Mouse (Mus musculus): ENCODE results near the gene Col4a6. TPM values are rescaled to one million over a fixed set of nuclear protein-coding genes. Genes with fewer than 3 reads are reported as not detected.

Col4a6 gene
- polyA plus RNA-seq, 1 experiment from 2014 or later = 0.08 TPM

DNA sequence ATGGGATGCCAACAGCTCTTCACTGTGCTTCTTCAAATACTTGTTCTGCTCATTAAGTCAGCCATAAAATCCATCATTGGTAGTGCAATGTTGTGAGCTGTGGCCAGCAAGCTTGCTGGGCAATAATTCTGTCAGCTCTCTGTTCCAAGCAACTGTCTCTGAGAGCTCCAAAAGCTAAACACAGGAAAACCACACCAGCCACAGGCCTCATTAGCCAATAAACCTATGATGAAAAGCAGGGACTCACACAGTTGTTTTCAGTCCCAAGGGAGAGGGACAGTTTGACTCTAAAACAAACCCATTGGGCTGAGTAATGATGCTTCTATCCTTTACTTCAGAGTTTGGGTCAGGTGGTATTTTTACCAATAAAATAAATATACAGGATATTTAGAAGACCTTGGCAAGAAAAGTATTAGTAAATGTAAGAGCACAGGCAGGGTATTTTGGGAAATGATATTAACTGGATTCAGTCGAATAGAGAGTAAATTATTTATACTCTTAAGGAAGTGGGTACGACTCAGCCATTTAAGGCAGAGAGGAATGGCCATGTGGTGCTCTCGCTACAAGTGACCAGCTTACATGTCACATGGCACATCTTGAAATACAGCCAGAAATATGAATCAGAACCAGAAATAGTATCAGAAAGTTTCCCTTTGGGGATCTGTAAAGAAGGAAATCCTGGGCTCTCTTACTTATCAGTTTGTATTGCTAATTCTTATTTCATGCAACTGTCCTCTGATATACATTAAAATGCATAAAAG is 181.0 kb downstream of the Col4a6 start:
- H3K36me3 ChIP-seq (replicated peaks; ENCODE audit: insufficient read depth, low read length) = no peaks in the 10 kb centered on the region
- WGBS (ENCODE audit: insufficient replicate concordance) = 55% methylated on average over 3 of the region's 3 CpGs
- H3K4me2 ChIP-seq (ENCODE audit: low read depth, low read length) = no peak overlapping the region
- no peak overlapping the region for H3K4me3 ChIP-seq (ENCODE audit: low read depth, low read length)
- no peak overlapping the region for H3K27ac ChIP-seq (ENCODE audit: low read depth)
- no peak overlapping the region for H3K9ac ChIP-seq (replicated peaks)
- H3K27me3 ChIP-seq (ENCODE audit: insufficient read depth, low read length) = peaks cover 4% of the 10 kb centered on the region; the same call in 1 of the 2 replicates
- H3K9me3 ChIP-seq (ENCODE audit: low read length) = no peaks in the 10 kb centered on the region
- TF ChIP-seq CTCF (IDR thresholded peaks at IDR 0.05; ENCODE audit: low read depth) = no peak
- no peak for TF ChIP-seq EP300 (IDR thresholded peaks at IDR 0.05; ENCODE audit: low read depth)
- no peak for ATAC-seq
- no peaks in the 10 kb centered on the region for H3K4me1 ChIP-seq (ENCODE audit: insufficient read depth)
- DNase-seq = no peak

DNA sequence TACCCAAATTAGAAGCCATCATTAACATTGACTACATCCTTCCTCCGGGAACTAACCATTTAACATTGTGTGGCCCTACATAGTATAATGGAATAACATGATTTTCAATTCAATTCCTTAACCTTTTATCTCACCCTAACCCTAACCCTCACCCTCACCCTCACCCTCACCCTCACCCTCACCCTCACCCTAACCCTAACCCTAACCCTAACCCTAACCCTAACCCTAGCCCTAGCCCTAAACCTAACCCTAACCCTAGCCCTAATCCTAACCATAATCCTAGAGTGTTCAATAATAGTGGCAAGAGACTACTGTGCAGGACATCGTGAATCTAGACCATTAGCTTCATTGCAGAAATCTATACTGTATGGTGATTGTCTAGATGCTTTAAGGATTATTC is 197.5 kb downstream of the Col4a6 start:
- DNase-seq (no peak), ATAC-seq (no peak)
- H3K4me1 ChIP-seq (ENCODE audit: insufficient read depth) = no peaks in the 10 kb centered on the region
- no peak overlapping the region for H3K4me2 ChIP-seq (ENCODE audit: low read depth, low read length)
- H3K9me3 ChIP-seq (ENCODE audit: low read length) = no peaks in the 10 kb centered on the region
- no peaks in the 10 kb centered on the region for H3K27me3 ChIP-seq (ENCODE audit: insufficient read depth, low read length)
- WGBS (ENCODE audit: insufficient replicate concordance) = 78% methylated on average over 2 of the region's 2 CpGs
- no peaks in the 10 kb centered on the region for H3K36me3 ChIP-seq (replicated peaks; ENCODE audit: insufficient read depth, low read length)
- TF ChIP-seq CTCF (IDR thresholded peaks at IDR 0.05; ENCODE audit: low read depth) (no peak), EP300 (IDR thresholded peaks at IDR 0.05; ENCODE audit: low read depth) (no peak)
- H3K27ac ChIP-seq (ENCODE audit: low read depth) = no peak overlapping the region
- H3K4me3 ChIP-seq (ENCODE audit: low read depth, low read length) = no peak overlapping the region
- H3K9ac ChIP-seq (replicated peaks) = no peak overlapping the region

DNA sequence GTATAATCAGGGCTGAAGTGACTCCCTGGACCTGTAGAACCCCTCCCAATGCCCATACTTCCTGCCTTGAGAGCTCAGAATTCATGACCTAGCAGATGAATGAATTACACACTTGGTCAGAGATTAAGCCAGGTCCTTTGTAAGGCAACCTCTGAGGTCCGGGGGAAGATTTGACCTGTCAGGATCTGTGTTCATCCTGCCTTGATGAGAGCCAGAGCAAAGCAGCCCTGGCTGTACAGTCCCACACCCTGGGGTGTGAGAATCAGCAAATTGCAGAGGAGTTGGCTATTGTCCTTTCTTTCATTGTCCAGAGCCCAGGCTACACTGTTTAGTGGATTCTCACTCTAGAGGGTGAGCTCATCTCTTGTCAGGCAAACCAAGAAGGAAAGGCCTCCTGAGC is 207.9 kb downstream of the Col4a6 start:
- no peak for TF ChIP-seq CTCF (IDR thresholded peaks at IDR 0.05; ENCODE audit: low read depth)
- no peak for TF ChIP-seq EP300 (IDR thresholded peaks at IDR 0.05; ENCODE audit: low read depth)
- no peak for DNase-seq
- no peak for ATAC-seq
- Histone ChIP-seq H3K4me2 (ENCODE audit: low read depth, low read length) (no peak overlapping the region), H3K4me1 (ENCODE audit: insufficient read depth) (no peaks in the 10 kb centered on the region), H3K27ac (ENCODE audit: low read depth) (no peak overlapping the region), H3K9ac (replicated peaks) (no peak overlapping the region), H3K4me3 (ENCODE audit: low read depth, low read length) (no peak overlapping the region), H3K27me3 (ENCODE audit: insufficient read depth, low read length) (peaks cover 3% of the 10 kb centered on the region; the same call in 1 of the 2 replicates), H3K9me3 (ENCODE audit: low read length) (no peaks in the 10 kb centered on the region), H3K36me3 (replicated peaks; ENCODE audit: insufficient read depth, low read length) (no peaks in the 10 kb centered on the region)
- WGBS (ENCODE audit: insufficient replicate concordance) = 50% methylated on average over 1 of the region's 1 CpGs

DNA sequence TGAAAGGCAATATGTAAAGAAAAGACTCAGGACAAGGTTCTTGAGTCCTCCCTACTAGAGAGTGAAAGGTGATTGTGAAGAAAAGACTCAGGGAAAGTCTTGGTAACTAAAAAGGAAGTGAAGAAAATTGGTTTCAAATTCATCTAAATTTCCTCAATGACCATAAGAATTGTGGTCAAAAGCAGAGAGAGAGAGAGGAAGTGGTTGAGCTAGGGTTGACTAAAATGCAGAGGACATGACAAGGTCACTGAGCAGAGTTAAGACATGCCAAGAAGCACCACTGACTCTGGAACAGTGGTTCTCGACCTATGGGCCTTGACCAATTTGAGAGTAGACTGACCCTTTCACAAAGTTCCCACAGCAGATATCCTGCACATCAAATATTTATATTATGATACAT is 224.2 kb downstream of the Col4a6 start:
- TF ChIP-seq CTCF (IDR thresholded peaks at IDR 0.05; ENCODE audit: low read depth) (no peak), EP300 (IDR thresholded peaks at IDR 0.05; ENCODE audit: low read depth) (no peak)
- DNase-seq = no peak
- no peaks in the 10 kb centered on the region for H3K4me1 ChIP-seq (ENCODE audit: insufficient read depth)
- no peak overlapping the region for H3K27ac ChIP-seq (ENCODE audit: low read depth)
- H3K9me3 ChIP-seq (ENCODE audit: low read length) = no peaks in the 10 kb centered on the region
- H3K27me3 ChIP-seq (ENCODE audit: insufficient read depth, low read length) = no peaks in the 10 kb centered on the region
- no peak overlapping the region for H3K9ac ChIP-seq (replicated peaks)
- no peak overlapping the region for H3K4me3 ChIP-seq (ENCODE audit: low read depth, low read length)
- no peak overlapping the region for H3K4me2 ChIP-seq (ENCODE audit: low read depth, low read length)
- 38% methylated on average over 1 of the region's 1 CpGs for WGBS (ENCODE audit: insufficient replicate concordance)
- no peaks in the 10 kb centered on the region for H3K36me3 ChIP-seq (replicated peaks; ENCODE audit: insufficient read depth, low read length)
- no peak for ATAC-seq

DNA sequence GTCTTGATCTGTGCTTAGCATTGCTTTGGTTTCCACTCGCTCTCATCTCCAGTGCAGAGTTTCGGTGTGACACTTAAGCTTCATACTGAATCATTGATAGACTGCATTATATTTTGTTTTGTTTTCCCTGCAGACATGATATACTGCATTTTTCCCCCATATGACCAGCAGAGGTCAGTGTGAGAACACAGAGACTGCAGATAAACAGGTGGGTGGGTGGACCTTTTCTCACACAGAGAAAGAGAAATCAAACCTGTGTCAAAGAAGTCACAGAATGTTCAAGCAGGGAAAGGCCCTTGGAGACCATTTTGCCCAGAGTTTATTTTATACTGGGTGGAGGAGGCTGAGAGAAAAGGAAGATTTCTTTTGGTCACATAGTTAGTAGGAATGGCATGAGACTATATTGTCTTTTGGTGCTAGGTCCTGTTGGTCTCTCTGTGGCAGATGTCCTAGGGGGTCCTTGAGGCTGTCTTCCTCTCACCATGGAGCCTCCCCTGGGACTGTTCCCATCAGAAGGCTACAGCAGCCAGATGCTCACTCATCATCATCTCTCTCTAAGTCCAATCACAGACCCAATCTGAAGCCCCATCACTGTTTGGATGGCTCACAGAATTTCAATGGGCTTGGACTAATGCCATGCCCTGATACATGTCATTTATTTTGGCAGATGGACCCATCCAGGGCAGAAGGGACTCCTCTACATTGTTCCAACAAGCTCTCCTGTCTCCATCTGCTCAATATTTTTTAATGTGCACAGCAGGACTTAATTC is 237.1 kb downstream of the Col4a6 start:
- Histone ChIP-seq H3K36me3 (replicated peaks; ENCODE audit: insufficient read depth, low read length) (no peaks in the 10 kb centered on the region), H3K27ac (ENCODE audit: low read depth) (no peak overlapping the region), H3K4me3 (ENCODE audit: low read depth, low read length) (no peak overlapping the region), H3K9me3 (ENCODE audit: low read length) (no peaks in the 10 kb centered on the region), H3K27me3 (ENCODE audit: insufficient read depth, low read length) (no peaks in the 10 kb centered on the region), H3K9ac (replicated peaks) (no peak overlapping the region), H3K4me1 (ENCODE audit: insufficient read depth) (no peaks in the 10 kb centered on the region), H3K4me2 (ENCODE audit: low read depth, low read length) (no peak overlapping the region)
- ATAC-seq (no peak), DNase-seq (peak; percentile 11)
- TF ChIP-seq EP300 (IDR thresholded peaks at IDR 0.05; ENCODE audit: low read depth) (no peak), CTCF (IDR thresholded peaks at IDR 0.05; ENCODE audit: low read depth) (peak; percentile 62)
- 36% methylated on average over 2 of the region's 2 CpGs for WGBS (ENCODE audit: insufficient replicate concordance)

DNA sequence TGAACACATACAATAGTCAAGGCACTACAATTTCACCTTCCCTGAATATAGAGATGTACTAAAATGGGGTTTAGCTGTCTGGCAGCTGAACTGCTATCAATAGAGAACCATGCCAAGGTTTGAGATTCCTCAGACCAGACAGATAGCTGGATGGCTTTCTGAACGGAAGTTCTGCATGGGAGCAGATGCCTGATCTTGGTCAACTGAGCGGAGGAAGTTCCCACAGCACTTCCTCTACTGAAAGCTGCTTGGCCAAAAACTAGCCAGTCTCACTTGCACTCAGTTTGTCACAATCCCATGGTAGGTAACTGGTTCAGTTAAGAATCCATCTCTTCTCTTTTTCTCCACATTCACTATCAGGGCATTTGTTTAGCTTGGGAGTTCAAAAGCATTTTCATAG is 245.7 kb downstream of the Col4a6 start:
- Histone ChIP-seq H3K27ac (ENCODE audit: low read depth) (no peak overlapping the region), H3K4me2 (ENCODE audit: low read depth, low read length) (no peak overlapping the region), H3K9me3 (ENCODE audit: low read length) (no peaks in the 10 kb centered on the region), H3K9ac (replicated peaks) (no peak overlapping the region), H3K4me3 (ENCODE audit: low read depth, low read length) (no peak overlapping the region), H3K36me3 (replicated peaks; ENCODE audit: insufficient read depth, low read length) (no peaks in the 10 kb centered on the region), H3K4me1 (ENCODE audit: insufficient read depth) (no peaks in the 10 kb centered on the region), H3K27me3 (ENCODE audit: insufficient read depth, low read length) (0 out of 2 replicates have a peak, but pooled peaks cover 4% of the 10 kb centered on the region)
- 48% methylated on average over 2 of the region's 2 CpGs for WGBS (ENCODE audit: insufficient replicate concordance)
- no peak for DNase-seq
- no peak for ATAC-seq
- no peak for TF ChIP-seq CTCF (IDR thresholded peaks at IDR 0.05; ENCODE audit: low read depth)
- TF ChIP-seq EP300 (IDR thresholded peaks at IDR 0.05; ENCODE audit: low read depth) = no peak
